Mouse (Mus musculus): ENCODE data around the gene Olfr734. TPM values are rescaled to one million over a fixed set of nuclear protein-coding genes. Genes with fewer than 3 reads are reported as not detected.

Olfr734 gene
- polyA plus RNA-seq (2015; fragmentation: Nextera tagmentation; extraction: Ambion mirVana), result not detected in 2 replicates

- Histone ChIP-seq H3K27me3 (ENCODE audit: insufficient read depth, low read length) (no peaks in the 10 kb centered on the region), H3K4me3 (ENCODE audit: low read length) (no peak within 1 kb of the TSS)
These were observed at the start of gene Olfr734 for GRCm38 (mm10) chr14:50326661-50327060. TSS of gene Olfr734 (minus strand) at chr14:50326761.

GRCm38 (mm10) chr14:50363561-50363960 lies 37.0 kb upstream of the Olfr734 start:
- ATAC-seq (ENCODE audit: low FRiP score, low TSS enrichment), result no peak
- Histone ChIP-seq H3K4me3 (ENCODE audit: low read length) (no peak overlapping the region), H3K9me3 (ENCODE audit: low read length) (no peaks in the 10 kb centered on the region), H3K4me2 (replicated peaks; ENCODE audit: low read depth, low read length) (no peak overlapping the region), H3K9ac (replicated peaks; ENCODE audit: low read length) (no peak overlapping the region), H3K4me1 (ENCODE audit: insufficient read depth, low read length) (no peaks in the 10 kb centered on the region), H3K27ac (ENCODE audit: low read length) (no peak overlapping the region), H3K27me3 (ENCODE audit: insufficient read depth, low read length) (no peaks in the 10 kb centered on the region), H3K36me3 (ENCODE audit: insufficient read depth, low read length) (no peaks in the 10 kb centered on the region)
- 82% methylated on average over 2 of the region's 2 CpGs for WGBS

More at GRCm38 (mm10) chr14:50326661-50327060, at the start of gene Olfr734:
- Histone ChIP-seq H3K27ac (ENCODE audit: low read length) (no peak within 1 kb of the TSS), H3K36me3 (ENCODE audit: insufficient read depth, low read length) (no peaks in the 10 kb centered on the region), H3K4me1 (ENCODE audit: insufficient read depth, low read length) (no peaks in the 10 kb centered on the region), H3K4me2 (replicated peaks; ENCODE audit: low read depth, low read length) (no peak within 1 kb of the TSS), H3K9me3 (ENCODE audit: low read length) (no peaks in the 10 kb centered on the region), H3K9ac (replicated peaks; ENCODE audit: low read length) (no peak within 1 kb of the TSS)
- WGBS, result 73% methylated on average over 1 of the region's 1 CpGs
- no peak for ATAC-seq (ENCODE audit: low FRiP score, low TSS enrichment)

- Histone ChIP-seq H3K9ac (replicated peaks; ENCODE audit: low read length) (no peak overlapping the region), H3K4me2 (replicated peaks; ENCODE audit: low read depth, low read length) (no peak overlapping the region), H3K36me3 (ENCODE audit: insufficient read depth, low read length) (no peaks in the 10 kb centered on the region), H3K27me3 (ENCODE audit: insufficient read depth, low read length) (no peaks in the 10 kb centered on the region), H3K4me1 (ENCODE audit: insufficient read depth, low read length) (no peaks in the 10 kb centered on the region), H3K4me3 (ENCODE audit: low read length) (no peak overlapping the region), H3K9me3 (ENCODE audit: low read length) (no peaks in the 10 kb centered on the region), H3K27ac (ENCODE audit: low read length) (no peak overlapping the region)
- WGBS, result 87% methylated on average over 3 of the region's 3 CpGs
- ATAC-seq (ENCODE audit: low FRiP score, low TSS enrichment), result no peak
These were observed 33.9 kb upstream of the Olfr734 start for GRCm38 (mm10) chr14:50360480-50360879.

GRCm38 (mm10) chr14:50357593-50357992 lies 31.0 kb upstream of the Olfr734 start, which contains the start of gene Tlr11:
TSS of gene Tlr11 (plus strand) at chr14:50357914.
- Histone ChIP-seq H3K27me3 (ENCODE audit: insufficient read depth, low read length) (no peaks in the 10 kb centered on the region), H3K4me3 (ENCODE audit: low read length) (no peak within 1 kb of the TSS), H3K4me1 (ENCODE audit: insufficient read depth, low read length) (no peaks in the 10 kb centered on the region), H3K9me3 (ENCODE audit: low read length) (no peaks in the 10 kb centered on the region), H3K36me3 (ENCODE audit: insufficient read depth, low read length) (no peaks in the 10 kb centered on the region), H3K9ac (replicated peaks; ENCODE audit: low read length) (no peak within 1 kb of the TSS), H3K27ac (ENCODE audit: low read length) (no peak within 1 kb of the TSS), H3K4me2 (replicated peaks; ENCODE audit: low read depth, low read length) (no peak within 1 kb of the TSS)
- 79% methylated on average over 2 of the region's 2 CpGs for WGBS
- no peak for ATAC-seq (ENCODE audit: low FRiP score, low TSS enrichment)

- H3K9ac ChIP-seq (replicated peaks; ENCODE audit: low read length), result no peak overlapping the region
- H3K9me3 ChIP-seq (ENCODE audit: low read length), result no peaks in the 10 kb centered on the region
- H3K4me1 ChIP-seq (ENCODE audit: insufficient read depth, low read length), result no peaks in the 10 kb centered on the region
- H3K4me2 ChIP-seq (replicated peaks; ENCODE audit: low read depth, low read length), result no peak overlapping the region
- 93% methylated on average over 2 of the region's 2 CpGs for WGBS
- H3K36me3 ChIP-seq (ENCODE audit: insufficient read depth, low read length), result no peaks in the 10 kb centered on the region
- H3K4me3 ChIP-seq (ENCODE audit: low read length), result no peak overlapping the region
- H3K27ac ChIP-seq (ENCODE audit: low read length), result no peak overlapping the region
- no peaks in the 10 kb centered on the region for H3K27me3 ChIP-seq (ENCODE audit: insufficient read depth, low read length)
- ATAC-seq (ENCODE audit: low FRiP score, low TSS enrichment), result no peak
These were observed 30.2 kb upstream of the Olfr734 start for GRCm38 (mm10) chr14:50356725-50357124.

- WGBS, result 50% methylated on average over 3 of the region's 3 CpGs
- no peak for ATAC-seq (ENCODE audit: low FRiP score, low TSS enrichment)
- Histone ChIP-seq H3K4me1 (ENCODE audit: insufficient read depth, low read length) (no peaks in the 10 kb centered on the region), H3K36me3 (ENCODE audit: insufficient read depth, low read length) (no peaks in the 10 kb centered on the region), H3K9me3 (ENCODE audit: low read length) (no peaks in the 10 kb centered on the region), H3K4me2 (replicated peaks; ENCODE audit: low read depth, low read length) (no peak overlapping the region), H3K4me3 (ENCODE audit: low read length) (no peak overlapping the region), H3K9ac (replicated peaks; ENCODE audit: low read length) (no peak overlapping the region), H3K27ac (ENCODE audit: low read length) (no peak overlapping the region), H3K27me3 (ENCODE audit: insufficient read depth, low read length) (no peaks in the 10 kb centered on the region)
These were observed 25.9 kb upstream of the Olfr734 start for GRCm38 (mm10) chr14:50352438-50352837.

GRCm38 (mm10) chr14:50348796-50349195 lies 22.2 kb upstream of the Olfr734 start, which contains the start of gene Olfr735:
TSS of gene Olfr735 (minus strand) at chr14:50348872.
- ATAC-seq (ENCODE audit: low FRiP score, low TSS enrichment), result no peak
- no peak within 1 kb of the TSS for H3K4me2 ChIP-seq (replicated peaks; ENCODE audit: low read depth, low read length)
- H3K9me3 ChIP-seq (ENCODE audit: low read length), result 0 out of 2 replicates have a peak, but pooled peaks cover 3% of the 10 kb centered on the region
- no peaks in the 10 kb centered on the region for H3K36me3 ChIP-seq (ENCODE audit: insufficient read depth, low read length)
- no peak within 1 kb of the TSS for H3K9ac ChIP-seq (replicated peaks; ENCODE audit: low read length)
- no peak within 1 kb of the TSS for H3K27ac ChIP-seq (ENCODE audit: low read length)
- no peak within 1 kb of the TSS for H3K4me3 ChIP-seq (ENCODE audit: low read length)
- H3K4me1 ChIP-seq (ENCODE audit: insufficient read depth, low read length), result no peaks in the 10 kb centered on the region
- no peaks in the 10 kb centered on the region for H3K27me3 ChIP-seq (ENCODE audit: insufficient read depth, low read length)
- WGBS, result 73% methylated on average over 2 of the region's 2 CpGs

GRCm38 (mm10) chr14:50301422-50301821 lies 25.1 kb downstream of the Olfr734 start, which contains the start of gene Olfr733:
TSS of gene Olfr733 (minus strand) at chr14:50301522.
- no peaks in the 10 kb centered on the region for H3K9me3 ChIP-seq (ENCODE audit: low read length)
- H3K27ac ChIP-seq (ENCODE audit: low read length), result no peak within 1 kb of the TSS
- no peaks in the 10 kb centered on the region for H3K27me3 ChIP-seq (ENCODE audit: insufficient read depth, low read length)
- H3K9ac ChIP-seq (replicated peaks; ENCODE audit: low read length), result no peak within 1 kb of the TSS
- no peak within 1 kb of the TSS for H3K4me2 ChIP-seq (replicated peaks; ENCODE audit: low read depth, low read length)
- H3K4me1 ChIP-seq (ENCODE audit: insufficient read depth, low read length), result no peaks in the 10 kb centered on the region
- no peak within 1 kb of the TSS for H3K4me3 ChIP-seq (ENCODE audit: low read length)
- no peak for ATAC-seq (ENCODE audit: low FRiP score, low TSS enrichment)
- H3K36me3 ChIP-seq (ENCODE audit: insufficient read depth, low read length), result no peaks in the 10 kb centered on the region

- no peak within 1 kb of the TSS for H3K27ac ChIP-seq (ENCODE audit: low read length)
- no peak for ATAC-seq (ENCODE audit: low FRiP score, low TSS enrichment)
- H3K9ac ChIP-seq (replicated peaks; ENCODE audit: low read length), result no peak within 1 kb of the TSS
- H3K36me3 ChIP-seq (ENCODE audit: insufficient read depth, low read length), result no peaks in the 10 kb centered on the region
- no peaks in the 10 kb centered on the region for H3K4me1 ChIP-seq (ENCODE audit: insufficient read depth, low read length)
- 100% methylated on average over 1 of the region's 1 CpGs for WGBS
- no peaks in the 10 kb centered on the region for H3K27me3 ChIP-seq (ENCODE audit: insufficient read depth, low read length)
- no peaks in the 10 kb centered on the region for H3K9me3 ChIP-seq (ENCODE audit: low read length)
- no peak within 1 kb of the TSS for H3K4me2 ChIP-seq (replicated peaks; ENCODE audit: low read depth, low read length)
- H3K4me3 ChIP-seq (ENCODE audit: low read length), result no peak within 1 kb of the TSS
These were observed 42.5 kb downstream of the Olfr734 start, which contains the start of gene Olfr732 for GRCm38 (mm10) chr14:50284106-50284505. TSS of gene Olfr732 (minus strand) at chr14:50284206.
